Mouse (Mus musculus) brain, embryonic 14.5 days (tissue): Measurements from ENCODE around the gene Dusp2.

ENCODE experiments used
- CTCF ChIP-seq: fragments of 200-500 bp; IDR thresholded peaks from 2 replicates; pipeline ENCODE4 v1.5.1; 2012; ENCODE audit warnings: inconsistent platforms, mild to moderate bottlenecking, moderate library complexity, borderline replicate concordance; ENCODE audit not compliant: insufficient read depth, insufficient read length; ENCODE audit errors: extremely low read depth
- POLR2A ChIP-seq: fragments of 200-500 bp; IDR thresholded peaks from 2 replicates; pipeline ENCODE4 v1.6.1; 2012; ENCODE audit warnings: mild to moderate bottlenecking, inconsistent platforms, borderline replicate concordance; ENCODE audit not compliant: poor library complexity, insufficient read depth, insufficient read length, severe bottlenecking; ENCODE audit errors: extremely low read depth

GRCm38 (mm10) chr2:127375087-127375486, 39.1 kb downstream of the Dusp2 start:
- no peak for TF ChIP-seq CTCF
- TF ChIP-seq POLR2A, result no peak
